Mouse (Mus musculus) embryonic facial prominence, embryonic 12.5 days (tissue): Measurements from ENCODE around the gene Timm17b. TPM values are rescaled to one million over a fixed set of nuclear protein-coding genes. Genes with fewer than 3 reads are reported as not detected.

Experiments used
- polyA plus RNA-seq: library from polyadenylated mRNA; unstranded; fragments of >200 nt; fragmentation: Nextera tagmentation; extraction: Ambion mirVana; gene quantifications from 2 replicates; pipeline ENCODE4 v1.2.1, GENCODE M21; 2016

Gene Timm17b
- polyA plus RNA-seq, 1 experiment from 2014 or later = 167 TPM

Other genes with a start within 250 kb of the Timm17b start
- 6.6 and 7.1 TPM in 2 replicates for gene Prickle3, start 242.1 kb upstream of the Timm17b start, polyA plus RNA-seq
- gene Plp2, start 228.0 kb upstream of the Timm17b start, polyA plus RNA-seq = 58.4 and 63.2 TPM in 2 replicates
- 0.11 and 0.15 TPM in 2 replicates for gene Magix, start 218.1 kb upstream of the Timm17b start, polyA plus RNA-seq
- gene Gpkow, start 202.2 kb upstream of the Timm17b start, polyA plus RNA-seq = 38.7 and 39.6 TPM in 2 replicates
- 32.3 and 33.0 TPM in 2 replicates for gene Wdr45, start 185.0 kb upstream of the Timm17b start, polyA plus RNA-seq
- gene Gm45208, start 177.1 kb upstream of the Timm17b start, polyA plus RNA-seq = not detected in 2 replicates
- 69.9 and 71.0 TPM in 2 replicates for gene Praf2, start 170.9 kb upstream of the Timm17b start, polyA plus RNA-seq
- 18.9 and 27.5 TPM in 2 replicates for gene Ccdc120, start 148.5 kb upstream of the Timm17b start, polyA plus RNA-seq
- gene Tfe3, start 136.8 kb upstream of the Timm17b start, polyA plus RNA-seq = 31.8 and 32.1 TPM in 2 replicates
- gene Gripap1, start 109.6 kb upstream of the Timm17b start, polyA plus RNA-seq = 50.4 and 53.5 TPM in 2 replicates
- gene Kcnd1, start 77.1 kb upstream of the Timm17b start, polyA plus RNA-seq = 2.3 and 2.4 TPM in 2 replicates
- 67.4 and 70.2 TPM in 2 replicates for gene Otud5, start 58.0 kb upstream of the Timm17b start, polyA plus RNA-seq
- gene Pim2, start 21.1 kb upstream of the Timm17b start, polyA plus RNA-seq = 5.9 and 6.0 TPM in 2 replicates
- gene Slc35a2, start 15.3 kb upstream of the Timm17b start, polyA plus RNA-seq = 30.4 and 33.1 TPM in 2 replicates
- gene Pqbp1, start 88 bp upstream of the Timm17b start, polyA plus RNA-seq = 147 and 162 TPM in 2 replicates
- not detected in 2 replicates for gene Gm10491, start 8.5 kb downstream of the Timm17b start, polyA plus RNA-seq
- gene Gm10490, start 10.2 kb downstream of the Timm17b start, polyA plus RNA-seq = not detected in 2 replicates
- gene Pcsk1n, start 20.5 kb downstream of the Timm17b start, polyA plus RNA-seq = 7.1 and 9.4 TPM in 2 replicates
- gene Eras, start 29.2 kb downstream of the Timm17b start, polyA plus RNA-seq = not detected in 2 replicates
- 49.3 and 53.7 TPM in 2 replicates for gene Hdac6, start 48.5 kb downstream of the Timm17b start, polyA plus RNA-seq
- 1.8 and 2.3 TPM in 2 replicates for gene Gata1, start 78.7 kb downstream of the Timm17b start, polyA plus RNA-seq
- gene Glod5, start 119.1 kb downstream of the Timm17b start, polyA plus RNA-seq = not detected in 2 replicates
- 77.3 and 77.8 TPM in 2 replicates for gene Suv39h1, start 175.4 kb downstream of the Timm17b start, polyA plus RNA-seq
- 0.19 and 0.20 TPM in 2 replicates for gene Was, start 191.1 kb downstream of the Timm17b start, polyA plus RNA-seq
- 23.1 and 23.6 TPM in 2 replicates for gene Wdr13, start 233.5 kb downstream of the Timm17b start, polyA plus RNA-seq
- gene Rbm3, start 246.5 kb downstream of the Timm17b start, polyA plus RNA-seq = 466 and 497 TPM in 2 replicates